Mouse (Mus musculus): ENCODE measurements around the gene Gsdma.

GRCm38 (mm10) chr11:98668984-98669383 lies 4.8 kb downstream of the Gsdma start:
- TF ChIP-seq CTCF (IDR thresholded peaks at IDR 0.05; ENCODE audit: low read depth), result no peak
- TF ChIP-seq EP300 (IDR thresholded peaks at IDR 0.05; ENCODE audit: low read depth), result no peak

Measured in heart, postnatal 0 days (tissue).